Mouse (Mus musculus) MEL (cell line): ENCODE data around the gene Rbm47. TPM values are rescaled to one million over a fixed set of nuclear protein-coding genes. Genes with fewer than 3 reads are reported as not detected.

Experiments
- DNase-seq: peaks from one replicate; pipeline ENCODE4 v3.0.0; 2011; ENCODE audit warnings: low read depth, low spot score
- H3K27ac ChIP-seq: 2 replicates; pipeline ENCODE4 v1.5.1; 2012; ENCODE audit warnings: low read depth, mild to moderate bottlenecking, control low read depth, low read length, moderate library complexity; ENCODE audit not compliant: control insufficient read depth
- H3K27me3 ChIP-seq, 2 experiments: fragments of 150-350 bp in 1 of 2; sonication (generic) in 1 of 2; 2 replicates each; pipeline ENCODE4 v1.6.1; 2012; ENCODE audit warnings: low read length in 2 of 2, mild to moderate bottlenecking in 2 of 2, improper control_type of control experiment in 1 of 2, moderate library complexity in 1 of 2; ENCODE audit not compliant: insufficient read depth in 2 of 2, control insufficient read depth in 1 of 2
- H3K36me3 ChIP-seq, 2 experiments: 2 replicates each; pipeline ENCODE4 v1.6.1; 2012 to 2014; ENCODE audit warnings: low read length in 2 of 2, improper control_type of control experiment in 1 of 2, inconsistent platforms in 1 of 2, mild to moderate bottlenecking in 1 of 2; ENCODE audit not compliant: insufficient read depth in 2 of 2, control insufficient read depth in 1 of 2
- H3K4me1 ChIP-seq, 2 experiments: fragments of 150-350 bp in 1 of 2; sonication (generic) in 1 of 2; 2 replicates each; pipeline ENCODE4 v1.6.1; 2012; ENCODE audit warnings: low read length in 2 of 2, improper control_type of control experiment in 1 of 2, mild to moderate bottlenecking in 1 of 2; ENCODE audit not compliant: insufficient read depth in 2 of 2, control insufficient read depth in 1 of 2
- H3K4me3 ChIP-seq, 2 experiments: fragments of 150-350 bp in 1 of 2; sonication (generic) in 1 of 2; 2 replicates each; pipeline ENCODE4 v1.5.1; 2012; ENCODE audit warnings: low read depth in 2 of 2, low read length in 2 of 2, mild to moderate bottlenecking in 2 of 2, moderate library complexity in 2 of 2, control low read depth in 1 of 2, improper control_type of control experiment in 1 of 2; ENCODE audit not compliant: control insufficient read depth in 1 of 2, insufficient read depth in 1 of 2
- H3K79me2 ChIP-seq: 2 replicates; pipeline ENCODE4 v1.6.1; 2012; ENCODE audit warnings: mild to moderate bottlenecking, low read length, moderate library complexity; ENCODE audit not compliant: control insufficient read depth, poor library complexity, insufficient read depth
- H3K9ac ChIP-seq: 2 replicates; pipeline ENCODE4 v1.6.1; 2012; ENCODE audit warnings: low read depth, mild to moderate bottlenecking, control low read depth, low read length, moderate library complexity; ENCODE audit not compliant: control insufficient read depth, poor library complexity, severe bottlenecking
- H3K9me3 ChIP-seq: fragments of 150-350 bp; sonication (generic); replicated peaks from 2 replicates; pipeline ENCODE4 v1.6.1; 2012; ENCODE audit warnings: mild to moderate bottlenecking, low read length, improper control_type of control experiment, moderate library complexity; ENCODE audit not compliant: insufficient read depth
- CHD1 ChIP-seq: IDR thresholded peaks from 2 replicates; pipeline ENCODE4 v1.6.1; 2012; ENCODE audit warnings: low read depth, mild to moderate bottlenecking, inconsistent platforms, low read length, improper control_type of control experiment
- CTCF ChIP-seq, 3 experiments: IDR thresholded peaks in 2 of 3; conservative IDR thresholded peaks in 1 of 3; 2 replicates each; pipeline ENCODE4 v1.5.1; 2011 to 2012; ENCODE audit warnings: low read length in 3 of 3, low read depth in 2 of 3, mild to moderate bottlenecking in 2 of 3, improper control_type of control experiment in 1 of 3, inconsistent platforms in 1 of 3, mixed read lengths in 1 of 3, moderate library complexity in 1 of 3; ENCODE audit not compliant: control insufficient read depth in 1 of 3, insufficient read depth in 1 of 3, poor library complexity in 1 of 3, severe bottlenecking in 1 of 3
- ELF1 ChIP-seq: IDR thresholded peaks from 2 replicates; pipeline ENCODE4 v1.6.1; 2014; ENCODE audit warnings: low read depth, mild to moderate bottlenecking, inconsistent platforms, low read length, improper control_type of control experiment, moderate library complexity
- GABPA ChIP-seq: IDR thresholded peaks from 2 replicates; pipeline ENCODE4 v1.6.1; 2012; ENCODE audit warnings: low read depth, mild to moderate bottlenecking, inconsistent platforms, low read length, improper control_type of control experiment, moderate library complexity
- GATA1 ChIP-seq: IDR thresholded peaks from 2 replicates; pipeline ENCODE4 v1.6.1; 2011; ENCODE audit warnings: low read depth, low read length, improper control_type of control experiment
- JUND ChIP-seq: IDR thresholded peaks from 2 replicates; pipeline ENCODE4 v1.6.1; 2011; ENCODE audit warnings: low read depth, mild to moderate bottlenecking, improper control_type of control experiment, low read length
- MAFK ChIP-seq: IDR thresholded peaks from 2 replicates; pipeline ENCODE4 v1.6.1; 2011; ENCODE audit warnings: low read depth, mild to moderate bottlenecking, low read length, improper control_type of control experiment, borderline replicate concordance
- MAZ ChIP-seq: IDR thresholded peaks from 2 replicates; pipeline ENCODE4 v1.6.1; 2012; ENCODE audit warnings: low read depth, mild to moderate bottlenecking, inconsistent platforms, low read length, improper control_type of control experiment
- POLR2A ChIP-seq, 2 experiments: IDR thresholded peaks; 2 replicates each; pipeline ENCODE4 v1.6.1; 2011 to 2012; ENCODE audit warnings: low read length in 2 of 2, mild to moderate bottlenecking in 2 of 2, control low read depth in 1 of 2, improper control_type of control experiment in 1 of 2, low read depth in 1 of 2, moderate library complexity in 1 of 2; ENCODE audit not compliant: control insufficient read depth in 1 of 2, insufficient read depth in 1 of 2, poor library complexity in 1 of 2
- POLR2AphosphoS2 ChIP-seq: IDR thresholded peaks from 2 replicates; pipeline ENCODE4 v1.6.1; 2011; ENCODE audit warnings: low read length, improper control_type of control experiment
- USF2 ChIP-seq, 2 experiments: IDR thresholded peaks; 2 replicates each; pipeline ENCODE4 v1.6.1; 2011 to 2012; ENCODE audit warnings: improper control_type of control experiment in 2 of 2, low read length in 2 of 2, borderline replicate concordance in 1 of 2, inconsistent platforms in 1 of 2, low read depth in 1 of 2, mild to moderate bottlenecking in 1 of 2; ENCODE audit not compliant: insufficient read depth in 1 of 2
- ZKSCAN1 ChIP-seq: IDR thresholded peaks from 2 replicates; pipeline ENCODE4 v1.6.1; 2012; ENCODE audit warnings: low read depth, mild to moderate bottlenecking, inconsistent platforms, low read length, improper control_type of control experiment, moderate library complexity
- ZNF384 ChIP-seq: IDR thresholded peaks from 2 replicates; pipeline ENCODE4 v1.6.1; 2012; ENCODE audit warnings: low read depth, mild to moderate bottlenecking, inconsistent platforms, low read length, improper control_type of control experiment
- polyA plus RNA-seq, 2 experiments: library from polyadenylated mRNA; stranded (reverse) in 1 of 2; unstranded in 1 of 2; fragments of >175 nt in 1 of 2; fragments of >200 nt in 1 of 2; gene quantifications; 2 replicates each; pipeline versions ENCODE4 v1.2.1 to v1.2.4; 2012; ENCODE audit warnings: low replicate concordance in 2 of 2, low read depth in 1 of 2; ENCODE audit not compliant: insufficient read length in 2 of 2, insufficient read depth in 1 of 2, missing spikeins in 1 of 2
- total RNA-seq: library from RNA; depleted of rRNA; stranded (reverse); fragments of 300-350 nt; gene quantifications from 2 replicates; pipeline ENCODE4 v1.2.3, GENCODE M21; 2012

Gene Rbm47
- total and polyA plus RNA-seq, 3 experiments: not detected

GRCm38 (mm10) chr5:65997813-65998212 is 175.1 kb downstream of the Rbm47 start:
- no peak for DNase-seq
- H3K9me3 ChIP-seq: no peaks in the 10 kb centered on the region
- no peak overlapping the region for H3K27ac ChIP-seq
- no peak for TF ChIP-seq ELF1
- TF ChIP-seq CTCF (IDR thresholded peaks at IDR 0.05 in 2 of 3, conservative IDR thresholded peaks at IDR 0.05 in 1 of 3; ENCODE audit: control insufficient read depth in 1 of 3, insufficient read depth in 1 of 3, low read depth in 2 of 3, low read length in 3 of 3, poor library complexity in 1 of 3, severe bottlenecking in 1 of 3): no peak
- TF ChIP-seq POLR2AphosphoS2: no peak
- TF ChIP-seq MAZ: no peak
- no peak for TF ChIP-seq USF2 (IDR thresholded peaks at IDR 0.05; ENCODE audit: borderline replicate concordance in 1 of 2, insufficient read depth in 1 of 2, low read depth in 1 of 2, low read length in 2 of 2)
- H3K4me3 ChIP-seq: no peak overlapping the region
- no peaks in the 10 kb centered on the region for H3K36me3 ChIP-seq
- 0 out of 4 replicates have a peak, but pooled peaks cover 0 to 2% of the 10 kb centered on the region in 2 experiments for H3K27me3 ChIP-seq
- no peak overlapping the region for H3K9ac ChIP-seq
- no peaks in the 10 kb centered on the region for H3K79me2 ChIP-seq
- H3K4me1 ChIP-seq: no peaks in the 10 kb centered on the region

DNA sequence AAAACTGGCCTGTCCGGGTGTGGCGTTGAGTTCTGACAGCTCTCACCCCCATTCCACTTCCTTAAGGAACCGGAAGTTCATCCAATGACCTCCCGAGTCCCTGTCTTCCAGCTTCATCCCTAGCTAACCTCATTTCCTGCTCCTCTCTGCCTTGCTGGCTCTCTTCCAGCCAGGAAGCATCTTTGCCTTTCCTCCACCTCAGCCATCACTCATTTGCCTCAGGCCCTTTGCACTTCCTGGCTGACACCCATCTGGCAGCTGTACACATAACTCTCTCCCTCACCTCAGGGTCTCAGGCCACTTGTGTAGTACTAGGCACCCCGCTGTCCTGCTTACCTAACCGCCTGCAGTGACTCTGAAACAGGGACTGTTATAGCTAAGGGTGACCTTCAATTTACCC is 178.3 kb downstream of the Rbm47 start:
- Histone ChIP-seq H3K79me2 (no peaks in the 10 kb centered on the region), H3K4me1 (peaks cover 0 to 11% of the 10 kb centered on the region in 2 experiments; a peak in 2 of 4 replicates), H3K9me3 (no peaks in the 10 kb centered on the region), H3K36me3 (peaks cover 0 to 2% of the 10 kb centered on the region in 2 experiments; a peak in 1 of 4 replicates), H3K27me3 (0 out of 4 replicates have a peak, but pooled peaks cover 0 to 2% of the 10 kb centered on the region in 2 experiments), H3K27ac (no peak overlapping the region), H3K4me3 (no peak overlapping the region), H3K9ac (no peak overlapping the region)
- TF ChIP-seq ELF1: no peak
- no peak for TF ChIP-seq GABPA
- TF ChIP-seq ZKSCAN1: no peak
- no peak for TF ChIP-seq JUND
- no peak for TF ChIP-seq MAFK
- no peak for TF ChIP-seq POLR2A (IDR thresholded peaks at IDR 0.05; ENCODE audit: control insufficient read depth in 1 of 2, insufficient read depth in 1 of 2, low read depth in 1 of 2, low read length in 2 of 2, poor library complexity in 1 of 2)
- no peak for DNase-seq

- no peak overlapping the region for H3K4me3 ChIP-seq
- peak; percentile 85 for DNase-seq
- TF ChIP-seq CHD1: no peak
- no peak for TF ChIP-seq ZNF384
- TF ChIP-seq GATA1: no peak
- no peak for TF ChIP-seq MAZ
- TF ChIP-seq USF2 (IDR thresholded peaks at IDR 0.05; ENCODE audit: borderline replicate concordance in 1 of 2, insufficient read depth in 1 of 2, low read depth in 1 of 2, low read length in 2 of 2): no peak
- TF ChIP-seq ELF1: no peak
- TF ChIP-seq, all 39 proteins: peak for 0
Measured at GRCm38 (mm10) chr5:65991191-65991590, 181.7 kb downstream of the Rbm47 start.

More at GRCm38 (mm10) chr5:65991191-65991590, 181.7 kb downstream of the Rbm47 start:
- Histone ChIP-seq H3K36me3 (peaks cover 0 to 2% of the 10 kb centered on the region in 2 experiments; a peak in 1 of 4 replicates), H3K9me3 (no peaks in the 10 kb centered on the region), H3K4me1 (peaks cover 0 to 13% of the 10 kb centered on the region in 2 experiments; a peak in 2 of 4 replicates), H3K9ac (no peak overlapping the region), H3K27me3 (no peaks in the 10 kb centered on the region), H3K79me2 (no peaks in the 10 kb centered on the region), H3K27ac (peak overlapping the region; percentile 4; the same call in 1 of the 2 replicates)
